Mouse (Mus musculus): Measurements from ENCODE around the gene Tubb4b. TPM values are rescaled to one million over a fixed set of nuclear protein-coding genes. Genes with fewer than 3 reads are reported as not detected.

The Tubb4b gene
- polyA plus RNA-seq, 1 experiment from 2014 or later: 448 TPM

GRCm38 (mm10) chr2:25172629-25173028 lies 51.9 kb downstream of the Tubb4b start:
- 83% methylated on average over 8 of the region's 8 CpGs for WGBS
- Histone ChIP-seq H3K4me1 (peaks cover 73% of the 10 kb centered on the region), H3K36me3 (ENCODE audit: poor library complexity, severe bottlenecking) (no peaks in the 10 kb centered on the region), H3K9me3 (replicated peaks) (no peaks in the 10 kb centered on the region), H3K4me2 (no peak overlapping the region), H3K9ac (no peak overlapping the region), H3K4me3 (no peak overlapping the region), H3K27me3 (no peaks in the 10 kb centered on the region), H3K27ac (no peak overlapping the region)
- ATAC-seq: no peak

Other genes starting within 250 kb of the Tubb4b start
- gene Mrpl41, start 249.6 kb downstream of the Tubb4b start, polyA plus RNA-seq (2015; fragmentation: Nextera tagmentation; extraction: Ambion mirVana): 163 and 175 TPM in 2 replicates
- 2.4 and 3.5 TPM in 2 replicates for gene Pnpla7, start 248.7 kb downstream of the Tubb4b start, polyA plus RNA-seq (2015; fragmentation: Nextera tagmentation; extraction: Ambion mirVana)
- 125 and 129 TPM in 2 replicates for gene Nsmf, start 170.3 kb downstream of the Tubb4b start, polyA plus RNA-seq (2015; fragmentation: Nextera tagmentation; extraction: Ambion mirVana)
- gene Entpd8, start 144.4 kb downstream of the Tubb4b start, polyA plus RNA-seq (2015; fragmentation: Nextera tagmentation; extraction: Ambion mirVana): not detected in 2 replicates
- gene Noxa1, start 129.6 kb downstream of the Tubb4b start, polyA plus RNA-seq (2015; fragmentation: Nextera tagmentation; extraction: Ambion mirVana): not detected in 2 replicates
- 29.2 and 30.8 TPM in 2 replicates for gene Nrarp, start 43.9 kb downstream of the Tubb4b start, polyA plus RNA-seq (2015; fragmentation: Nextera tagmentation; extraction: Ambion mirVana)
- gene Tor4a, start 27.8 kb downstream of the Tubb4b start, polyA plus RNA-seq (2015; fragmentation: Nextera tagmentation; extraction: Ambion mirVana): 0.66 and 0.78 TPM in 2 replicates
- gene Nelfb, start 13.2 kb downstream of the Tubb4b start, polyA plus RNA-seq (2015; fragmentation: Nextera tagmentation; extraction: Ambion mirVana): 95.4 and 104 TPM in 2 replicates
- gene Stpg3, start 10.1 kb downstream of the Tubb4b start, polyA plus RNA-seq (2015; fragmentation: Nextera tagmentation; extraction: Ambion mirVana): not detected in 2 replicates
- 0.21 TPM in 1 of 2 replicates, not detected in the other for gene Fam166a, start 6.0 kb downstream of the Tubb4b start, polyA plus RNA-seq (2015; fragmentation: Nextera tagmentation; extraction: Ambion mirVana)
- not detected in 2 replicates for gene Slc34a3, start 9.7 kb upstream of the Tubb4b start, polyA plus RNA-seq (2015; fragmentation: Nextera tagmentation; extraction: Ambion mirVana)
- not detected in 2 replicates for gene Rnf224, start 12.1 kb upstream of the Tubb4b start, polyA plus RNA-seq (2015; fragmentation: Nextera tagmentation; extraction: Ambion mirVana)
- gene Rnf208, start 17.6 kb upstream of the Tubb4b start, polyA plus RNA-seq (2015; fragmentation: Nextera tagmentation; extraction: Ambion mirVana): 43.1 and 43.2 TPM in 2 replicates
- gene Cysrt1, start 17.8 kb upstream of the Tubb4b start, polyA plus RNA-seq (2015; fragmentation: Nextera tagmentation; extraction: Ambion mirVana): 0.29 TPM in 1 of 2 replicates, not detected in the other
- 4.4 and 7.1 TPM in 2 replicates for gene AL732309.1, start 22.2 kb upstream of the Tubb4b start, polyA plus RNA-seq (2015; fragmentation: Nextera tagmentation; extraction: Ambion mirVana)
- gene Tmem203, start 30.7 kb upstream of the Tubb4b start, polyA plus RNA-seq (2015; fragmentation: Nextera tagmentation; extraction: Ambion mirVana): 19.4 and 20.3 TPM in 2 replicates
- 9.7 and 10.8 TPM in 2 replicates for gene Tprn, start 37.9 kb upstream of the Tubb4b start, polyA plus RNA-seq (2015; fragmentation: Nextera tagmentation; extraction: Ambion mirVana)
- 233 and 245 TPM in 2 replicates for gene Ssna1, start 47.7 kb upstream of the Tubb4b start, polyA plus RNA-seq (2015; fragmentation: Nextera tagmentation; extraction: Ambion mirVana)
- gene Anapc2, start 47.8 kb upstream of the Tubb4b start, polyA plus RNA-seq (2015; fragmentation: Nextera tagmentation; extraction: Ambion mirVana): 126 and 148 TPM in 2 replicates
- gene Tmem210, start 63.4 kb upstream of the Tubb4b start, polyA plus RNA-seq (2015; fragmentation: Nextera tagmentation; extraction: Ambion mirVana): not detected in 2 replicates
- gene Lrrc26, start 65.2 kb upstream of the Tubb4b start, polyA plus RNA-seq (2015; fragmentation: Nextera tagmentation; extraction: Ambion mirVana): 0.14 TPM in 1 of 2 replicates, not detected in the other
- 5.6 and 7.9 TPM in 2 replicates for gene Grin1, start 94.5 kb upstream of the Tubb4b start, polyA plus RNA-seq (2015; fragmentation: Nextera tagmentation; extraction: Ambion mirVana)
- gene Man1b1, start 107.6 kb upstream of the Tubb4b start, polyA plus RNA-seq (2015; fragmentation: Nextera tagmentation; extraction: Ambion mirVana): 59.2 and 63.2 TPM in 2 replicates
- gene Dpp7, start 131.7 kb upstream of the Tubb4b start, polyA plus RNA-seq (2015; fragmentation: Nextera tagmentation; extraction: Ambion mirVana): 22.8 and 23.3 TPM in 2 replicates
- 2.2 and 3.5 TPM in 2 replicates for gene Uap1l1, start 141.0 kb upstream of the Tubb4b start, polyA plus RNA-seq (2015; fragmentation: Nextera tagmentation; extraction: Ambion mirVana)
- gene Sapcd2, start 147.6 kb upstream of the Tubb4b start, polyA plus RNA-seq (2015; fragmentation: Nextera tagmentation; extraction: Ambion mirVana): 49.4 and 62.3 TPM in 2 replicates
- 0.68 and 0.98 TPM in 2 replicates for gene Entpd2, start 171.2 kb upstream of the Tubb4b start, polyA plus RNA-seq (2015; fragmentation: Nextera tagmentation; extraction: Ambion mirVana)
- 287 and 315 TPM in 2 replicates for gene Npdc1, start 174.6 kb upstream of the Tubb4b start, polyA plus RNA-seq (2015; fragmentation: Nextera tagmentation; extraction: Ambion mirVana)
- gene Fut7, start 198.6 kb upstream of the Tubb4b start, polyA plus RNA-seq (2015; fragmentation: Nextera tagmentation; extraction: Ambion mirVana): 0.08 TPM in 1 of 2 replicates, not detected in the other
- gene Abca2, start 204.0 kb upstream of the Tubb4b start, polyA plus RNA-seq (2015; fragmentation: Nextera tagmentation; extraction: Ambion mirVana): 5.7 and 8.2 TPM in 2 replicates
- gene Clic3, start 232.1 kb upstream of the Tubb4b start, polyA plus RNA-seq (2015; fragmentation: Nextera tagmentation; extraction: Ambion mirVana): 2.4 and 3.2 TPM in 2 replicates
- 62.0 and 65.9 TPM in 2 replicates for gene Paxx, start 236.4 kb upstream of the Tubb4b start, polyA plus RNA-seq (2015; fragmentation: Nextera tagmentation; extraction: Ambion mirVana)
- 7.6 and 9.7 TPM in 2 replicates for gene Ptgds, start 245.3 kb upstream of the Tubb4b start, polyA plus RNA-seq (2015; fragmentation: Nextera tagmentation; extraction: Ambion mirVana)